Mouse (Mus musculus) adrenal gland, adult 10 weeks (tissue): ENCODE measurements around the gene 1110059E24Rik. TPM values are rescaled to one million over a fixed set of nuclear protein-coding genes. Genes with fewer than 3 reads are reported as not detected.

Experiments used
- polyA plus RNA-seq: library from polyadenylated mRNA; stranded (reverse); fragments of 350-450 nt; fragmentation: Illumina TruSeq; extraction: RNeasy Lipid Tissue Mini Kit (QIAGEN cat#74804); gene quantifications from one replicate; pipeline ENCODE4 v1.2.3, GENCODE M21; 2014; ENCODE audit warnings: low read depth, low replicate concordance

1110059E24Rik gene
- 82.9 TPM for polyA plus RNA-seq

GRCm38 (mm10) chr19:21652285-21653171 is at the start of gene 1110059E24Rik:
TSS of gene 1110059E24Rik (minus strand) at chr19:21652976.

GRCm38 (mm10) chr19:21653172-21653981 is 601 bp upstream of the 1110059E24Rik start, which contains the start of gene Abhd17b:
TSS of gene Abhd17b (plus strand) at chr19:21653185.

Other genes with a start within 250 kb of the 1110059E24Rik start
- 33.1 TPM for gene Gda, start 179.5 kb downstream of the 1110059E24Rik start, polyA plus RNA-seq
- gene Abhd17b, start 209 bp upstream of the 1110059E24Rik start, polyA plus RNA-seq, result 149 TPM
- gene Cemip2, start 125.4 kb upstream of the 1110059E24Rik start, polyA plus RNA-seq, result 14.0 TPM